Mouse (Mus musculus): ENCODE results near the gene Hps6. TPM values are rescaled to one million over a fixed set of nuclear protein-coding genes. Genes with fewer than 3 reads are reported as not detected.
A peak's percentile ranks its signal among the peaks of the same experiment; 100 is the strongest.

Gene Hps6
- total and polyA plus RNA-seq, 3 experiments: 4.1 to 15.0 (median 7.6) TPM

DNA sequence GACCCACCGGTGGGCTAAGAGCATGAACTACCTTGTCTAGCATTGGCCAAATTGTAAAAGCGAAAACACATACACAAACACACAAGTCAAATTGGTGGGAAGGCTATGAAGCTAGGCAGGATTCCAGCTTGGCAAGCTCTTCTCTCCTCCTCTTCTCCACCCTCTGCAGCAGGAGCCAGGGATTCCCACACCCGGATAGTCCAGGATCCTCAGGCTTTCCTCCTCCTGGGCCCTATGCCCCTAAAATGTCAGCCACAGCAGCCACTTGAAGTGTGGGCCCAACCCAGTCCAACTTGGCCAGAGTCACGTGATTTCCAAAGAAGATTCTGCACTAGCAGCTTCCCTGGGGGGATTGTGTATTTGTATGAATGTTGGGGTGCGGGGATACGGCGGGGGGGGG, 40.1 kb downstream of the Hps6 start:
- TF ChIP-seq GATA1 (IDR thresholded peaks at IDR 0.05; ENCODE audit: borderline replicate concordance, low read length) (no peak), CTCF (IDR thresholded peaks at IDR 0.05; ENCODE audit: low read depth, low read length) (no peak), GATA2 (IDR thresholded peaks at IDR 0.05; ENCODE audit: borderline replicate concordance, low read depth, low read length) (no peak), TAL1 (conservative IDR thresholded peaks at IDR 0.05; ENCODE audit: low read depth, low read length) (no peak), POLR2AphosphoS5 (IDR thresholded peaks at IDR 0.05; ENCODE audit: insufficient replicate concordance, low read depth, low read length) (no peak)
- ATAC-seq (ENCODE audit: extremely low read depth, insufficient number of reproducible peaks, low FRiP score, poor library complexity, severe bottlenecking): no peak

DNA sequence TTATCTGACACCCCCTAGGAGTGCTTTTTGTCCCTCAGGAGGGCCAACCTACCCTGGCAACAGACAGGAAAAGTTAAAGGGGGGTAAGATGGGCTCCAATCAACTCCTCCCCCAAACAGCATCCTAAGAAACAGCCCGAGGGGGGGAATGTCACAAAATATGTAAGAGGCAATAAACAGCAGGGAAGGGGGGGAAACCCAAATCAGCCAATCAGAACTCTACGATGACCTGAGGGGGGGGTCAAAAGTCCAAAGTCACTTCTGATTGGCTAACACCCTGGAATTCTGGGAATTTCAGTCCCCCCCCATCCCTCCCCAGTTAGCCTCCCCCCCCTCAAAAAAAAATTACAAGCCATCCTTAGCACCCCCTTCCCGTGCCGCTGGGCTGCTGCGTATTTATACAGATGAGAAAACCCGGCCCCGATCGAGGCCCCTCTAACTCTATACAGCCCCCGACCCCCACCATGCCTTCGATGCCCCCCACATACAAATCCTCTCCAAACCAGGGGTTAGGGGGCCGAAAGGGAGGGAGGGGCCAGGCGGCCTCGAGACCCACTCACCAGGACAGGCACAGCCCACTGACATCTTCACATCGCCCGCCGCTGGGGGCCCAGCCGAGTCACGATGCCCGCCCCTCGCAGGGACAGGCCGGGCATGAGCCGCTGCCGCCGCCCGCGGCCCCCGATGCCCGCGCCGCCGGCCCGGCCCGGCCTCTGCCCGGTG, 41.1 kb downstream of the Hps6 start, which contains the start of gene Pprc1:
Pprc1 (plus strand) TSS at position 616 of the 722 bp plus-strand sequence.
- Histone ChIP-seq H3K4me1 (ENCODE audit: insufficient read depth, low read depth, low read length) (peaks cover 71% of the 10 kb centered on the region), H3K9me3 (replicated peaks) (no peaks in the 10 kb centered on the region), H3K27me3 (ENCODE audit: insufficient read depth, low read length) (no peaks in the 10 kb centered on the region; the same call in 1 of the 2 replicates), H3K4me3 (ENCODE audit: low read depth, low read length) (peak within 1 kb of the TSS; percentile 96), H3K36me3 (replicated peaks) (peaks cover 29% of the 10 kb centered on the region)
- DNase-seq (ENCODE audit: low spot score) (peak; percentile 69), ATAC-seq (ENCODE audit: extremely low read depth, insufficient number of reproducible peaks, low FRiP score, poor library complexity, severe bottlenecking) (no peak)
- TF ChIP-seq POLR2AphosphoS5 (IDR thresholded peaks at IDR 0.05; ENCODE audit: insufficient replicate concordance, low read depth, low read length) (no peak), CTCF (IDR thresholded peaks at IDR 0.05; ENCODE audit: low read depth, low read length) (no peak), TAL1 (conservative IDR thresholded peaks at IDR 0.05; ENCODE audit: low read depth, low read length) (no peak), GATA1 (IDR thresholded peaks at IDR 0.05; ENCODE audit: borderline replicate concordance, low read length) (no peak)

More for the DNA sequence above, 40.1 kb downstream of the Hps6 start:
- Histone ChIP-seq H3K4me1 (ENCODE audit: insufficient read depth, low read depth, low read length) (peaks cover 77% of the 10 kb centered on the region), H3K27me3 (ENCODE audit: insufficient read depth, low read length) (no peaks in the 10 kb centered on the region; the same call in 1 of the 2 replicates), H3K36me3 (replicated peaks) (peaks cover 35% of the 10 kb centered on the region), H3K9me3 (replicated peaks) (no peaks in the 10 kb centered on the region), H3K4me3 (ENCODE audit: low read depth, low read length) (peak overlapping the region; percentile 71; the same call in 1 of the 2 replicates)
- no peak for DNase-seq (ENCODE audit: low spot score)

DNA sequence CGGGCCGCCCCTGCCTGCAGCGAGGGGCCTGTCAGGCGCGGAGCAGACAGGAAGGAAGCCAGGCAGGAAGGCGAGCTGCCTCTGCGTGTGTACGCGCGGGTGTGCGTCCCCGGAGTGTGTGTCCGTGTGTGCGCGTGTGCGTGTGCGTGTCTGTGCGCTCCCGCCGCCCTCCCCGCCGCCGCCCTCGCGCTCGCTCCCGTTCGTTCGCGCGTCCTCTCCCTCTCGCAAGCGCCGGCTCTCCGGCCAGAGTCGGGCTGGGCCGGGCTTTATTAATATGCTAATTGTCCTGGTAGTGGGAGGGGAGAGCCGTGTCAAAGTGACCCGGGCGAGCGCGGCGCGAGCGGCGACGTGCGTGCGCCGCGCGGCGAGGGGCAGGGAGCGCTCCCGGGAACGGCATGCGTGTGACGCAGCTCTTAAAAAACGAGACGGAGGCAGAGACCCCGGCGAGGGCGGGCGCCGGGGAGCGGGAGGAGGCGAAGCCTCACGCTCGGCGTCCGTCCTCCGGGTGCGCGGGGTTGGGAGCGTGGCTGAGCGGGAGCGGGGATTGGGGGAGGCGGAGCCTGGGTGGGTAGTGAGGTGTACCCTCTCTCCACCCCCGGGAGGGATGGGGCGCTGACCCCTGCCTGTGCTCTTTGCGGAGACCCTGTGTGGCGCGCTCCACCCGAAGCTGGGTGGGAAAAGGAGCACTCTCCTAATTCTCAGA, 41.8 kb downstream of the Hps6 start, which contains the start of gene Ldb1:
Ldb1 (minus strand) TSS at position 222 of the 703 bp plus-strand sequence.
- Histone ChIP-seq H3K27me3 (ENCODE audit: insufficient read depth, low read length) (no peaks in the 10 kb centered on the region; the same call in 1 of the 2 replicates), H3K4me1 (ENCODE audit: insufficient read depth, low read depth, low read length) (peaks cover 67% of the 10 kb centered on the region), H3K36me3 (replicated peaks) (peaks cover 28% of the 10 kb centered on the region), H3K4me3 (ENCODE audit: low read depth, low read length) (peak within 1 kb of the TSS; percentile 96), H3K9me3 (replicated peaks) (no peaks in the 10 kb centered on the region)
- peak; percentile 48; the same call in 1 of the 2 replicates for ATAC-seq (ENCODE audit: extremely low read depth, insufficient number of reproducible peaks, low FRiP score, poor library complexity, severe bottlenecking)
- peak; percentile 77 for DNase-seq (ENCODE audit: low spot score)
- TF ChIP-seq TAL1 (conservative IDR thresholded peaks at IDR 0.05; ENCODE audit: low read depth, low read length) (no peak), GATA1 (IDR thresholded peaks at IDR 0.05; ENCODE audit: borderline replicate concordance, low read length) (no peak), GATA2 (IDR thresholded peaks at IDR 0.05; ENCODE audit: borderline replicate concordance, low read depth, low read length) (no peak), CTCF (IDR thresholded peaks at IDR 0.05; ENCODE audit: low read depth, low read length) (no peak), POLR2AphosphoS5 (IDR thresholded peaks at IDR 0.05; ENCODE audit: insufficient replicate concordance, low read depth, low read length) (no peak)

DNA sequence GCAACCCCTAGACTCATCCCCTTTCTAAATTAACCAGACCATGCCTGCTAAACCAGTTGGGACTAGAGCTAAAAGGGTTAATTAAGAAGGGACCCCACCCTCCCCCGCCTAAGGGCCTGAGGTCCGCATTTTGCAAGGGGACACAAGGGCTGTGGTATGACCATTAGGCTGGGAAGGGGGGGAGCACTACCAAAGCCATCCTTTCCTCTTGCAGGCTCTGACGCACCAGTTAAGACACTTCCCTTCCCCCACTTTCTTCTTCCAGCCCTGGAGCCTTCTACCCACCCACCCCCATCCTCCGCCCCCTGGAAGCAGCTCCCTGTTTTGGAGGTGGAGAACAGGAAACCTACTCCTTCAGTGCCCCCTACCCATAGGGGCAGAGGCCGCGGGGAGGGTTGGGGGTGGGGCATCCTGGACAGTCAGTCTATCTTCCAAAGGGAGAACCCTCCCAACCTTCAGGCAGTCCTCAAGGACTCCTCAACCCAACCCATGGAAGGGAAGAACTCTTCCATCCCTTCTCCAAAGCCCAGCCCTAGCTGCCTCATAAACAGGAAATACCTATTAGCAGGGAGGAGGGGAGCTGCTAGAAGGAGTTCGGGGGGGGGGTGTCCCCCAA, 42.5 kb downstream of the Hps6 start:
- ATAC-seq (ENCODE audit: extremely low read depth, insufficient number of reproducible peaks, low FRiP score, poor library complexity, severe bottlenecking) (no peak), DNase-seq (ENCODE audit: low spot score) (no peak)
- H3K4me1 ChIP-seq (ENCODE audit: insufficient read depth, low read depth, low read length): peaks cover 67% of the 10 kb centered on the region

DNA sequence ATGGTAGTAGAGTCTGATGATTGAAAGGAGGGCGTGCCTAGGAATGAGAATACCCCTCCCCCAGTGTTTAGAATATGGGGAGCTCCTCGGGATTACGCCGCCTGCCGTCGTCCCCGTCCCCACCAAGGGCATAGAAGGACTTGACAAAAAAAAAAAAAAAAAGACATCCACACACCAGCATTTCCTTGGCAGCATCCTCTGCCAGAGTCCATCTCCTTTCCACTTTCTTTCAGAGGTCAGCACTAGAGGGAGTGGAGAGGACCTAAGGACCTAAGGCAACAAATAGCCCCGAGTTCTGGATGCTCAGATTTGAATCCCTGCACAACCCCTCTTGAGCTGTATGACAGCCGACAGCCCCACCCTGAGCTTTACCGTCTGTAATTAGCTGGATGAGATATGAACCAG, 43.3 kb downstream of the Hps6 start:
- Histone ChIP-seq H3K36me3 (replicated peaks) (peaks cover 16% of the 10 kb centered on the region), H3K4me1 (ENCODE audit: insufficient read depth, low read depth, low read length) (peaks cover 59% of the 10 kb centered on the region), H3K9me3 (replicated peaks) (no peaks in the 10 kb centered on the region), H3K27me3 (ENCODE audit: insufficient read depth, low read length) (no peaks in the 10 kb centered on the region; the same call in 1 of the 2 replicates), H3K4me3 (ENCODE audit: low read depth, low read length) (no peak overlapping the region)
- DNase-seq (ENCODE audit: low spot score) (no peak), ATAC-seq (ENCODE audit: extremely low read depth, insufficient number of reproducible peaks, low FRiP score, poor library complexity, severe bottlenecking) (no peak)
- no peak for TF ChIP-seq TAL1 (conservative IDR thresholded peaks at IDR 0.05; ENCODE audit: low read depth, low read length)
- TF ChIP-seq POLR2AphosphoS5 (IDR thresholded peaks at IDR 0.05; ENCODE audit: insufficient replicate concordance, low read depth, low read length): no peak
- no peak for TF ChIP-seq CTCF (IDR thresholded peaks at IDR 0.05; ENCODE audit: low read depth, low read length)
- TF ChIP-seq GATA2 (IDR thresholded peaks at IDR 0.05; ENCODE audit: borderline replicate concordance, low read depth, low read length): no peak
- TF ChIP-seq GATA1 (IDR thresholded peaks at IDR 0.05; ENCODE audit: borderline replicate concordance, low read length): no peak

More for the DNA sequence above, 42.5 kb downstream of the Hps6 start:
- Histone ChIP-seq H3K27me3 (ENCODE audit: insufficient read depth, low read length) (no peaks in the 10 kb centered on the region; the same call in 1 of the 2 replicates), H3K4me3 (ENCODE audit: low read depth, low read length) (peak overlapping the region; percentile 96), H3K36me3 (replicated peaks) (peaks cover 24% of the 10 kb centered on the region), H3K9me3 (replicated peaks) (no peaks in the 10 kb centered on the region)
- TF ChIP-seq GATA2 (IDR thresholded peaks at IDR 0.05; ENCODE audit: borderline replicate concordance, low read depth, low read length) (no peak), POLR2AphosphoS5 (IDR thresholded peaks at IDR 0.05; ENCODE audit: insufficient replicate concordance, low read depth, low read length) (no peak), TAL1 (conservative IDR thresholded peaks at IDR 0.05; ENCODE audit: low read depth, low read length) (no peak), GATA1 (IDR thresholded peaks at IDR 0.05; ENCODE audit: borderline replicate concordance, low read length) (no peak), CTCF (IDR thresholded peaks at IDR 0.05; ENCODE audit: low read depth, low read length) (no peak)

All from G1E (cell line).